Mouse (Mus musculus): ENCODE results near the gene Tsnaxip1. TPM values are rescaled to one million over a fixed set of nuclear protein-coding genes. Genes with fewer than 3 reads are reported as not detected.
"Not testable (repeated sequence)": the region's sequence is repeated elsewhere in the genome, so short reads cannot be mapped to it uniquely, and the experiment has no call there.

Tsnaxip1 gene
- polyA plus RNA-seq, 1 experiment: 0.25 TPM

GRCm38 (mm10) chr8:105819659-105820058, 7.9 kb upstream of the Tsnaxip1 start:
- H3K4me1 ChIP-seq (ENCODE audit: control insufficient read depth, insufficient read depth, low read length): peaks cover 18% of the 10 kb centered on the region
- TF ChIP-seq POLR2A (IDR thresholded peaks at IDR 0.05; ENCODE audit: borderline replicate concordance, insufficient read depth, low read length) (no peak), CTCF (IDR thresholded peaks at IDR 0.05; ENCODE audit: borderline replicate concordance, insufficient read depth, low read depth, low read length) (no peak)

GRCm38 (mm10) chr8:105820925-105821324, 6.6 kb upstream of the Tsnaxip1 start:
- TF ChIP-seq CTCF (IDR thresholded peaks at IDR 0.05; ENCODE audit: borderline replicate concordance, insufficient read depth, low read depth, low read length) (no peak), POLR2A (IDR thresholded peaks at IDR 0.05; ENCODE audit: borderline replicate concordance, insufficient read depth, low read length) (no peak)
- WGBS: 32% methylated on average over 1 of the region's 1 CpGs
- DNase-seq: no peak
- Histone ChIP-seq H3K4me3 (replicated peaks; ENCODE audit: insufficient read depth, low read depth, low read length) (no peak overlapping the region), H3K27me3 (ENCODE audit: control insufficient read depth, insufficient read depth, low read length) (no peaks in the 10 kb centered on the region), H3K27ac (ENCODE audit: insufficient read depth, low read length) (no peak overlapping the region), H3K4me1 (ENCODE audit: control insufficient read depth, insufficient read depth, low read length) (peaks cover 24% of the 10 kb centered on the region)

More at GRCm38 (mm10) chr8:105819659-105820058, 7.9 kb upstream of the Tsnaxip1 start:
- Histone ChIP-seq H3K4me3 (replicated peaks; ENCODE audit: insufficient read depth, low read depth, low read length) (no peak overlapping the region), H3K27me3 (ENCODE audit: control insufficient read depth, insufficient read depth, low read length) (no peaks in the 10 kb centered on the region), H3K27ac (ENCODE audit: insufficient read depth, low read length) (no peak overlapping the region)
- 77% methylated on average over 3 of the region's 3 CpGs for WGBS
- no peak for DNase-seq

GRCm38 (mm10) chr8:105825506-105825905, 2.0 kb upstream of the Tsnaxip1 start:
- Histone ChIP-seq H3K4me3 (replicated peaks; ENCODE audit: insufficient read depth, low read depth, low read length) (peak overlapping the region; percentile 7), H3K27me3 (ENCODE audit: control insufficient read depth, insufficient read depth, low read length) (no peaks in the 10 kb centered on the region), H3K4me1 (ENCODE audit: control insufficient read depth, insufficient read depth, low read length) (peaks cover 18% of the 10 kb centered on the region), H3K27ac (ENCODE audit: insufficient read depth, low read length) (no peak overlapping the region)
- no peak for DNase-seq
- 84% methylated on average over 4 of the region's 4 CpGs for WGBS
- TF ChIP-seq CTCF (IDR thresholded peaks at IDR 0.05; ENCODE audit: borderline replicate concordance, insufficient read depth, low read depth, low read length) (no peak), POLR2A (IDR thresholded peaks at IDR 0.05; ENCODE audit: borderline replicate concordance, insufficient read depth, low read length) (no peak)

GRCm38 (mm10) chr8:105826379-105826778, 1.2 kb upstream of the Tsnaxip1 start:
- peaks cover 9% of the 10 kb centered on the region; the same call in 1 of the 2 replicates for H3K4me1 ChIP-seq (ENCODE audit: control insufficient read depth, insufficient read depth, low read length)
- H3K27me3 ChIP-seq (ENCODE audit: control insufficient read depth, insufficient read depth, low read length): no peaks in the 10 kb centered on the region
- no peak for DNase-seq
- TF ChIP-seq CTCF (IDR thresholded peaks at IDR 0.05; ENCODE audit: borderline replicate concordance, insufficient read depth, low read depth, low read length): no peak
- TF ChIP-seq POLR2A (IDR thresholded peaks at IDR 0.05; ENCODE audit: borderline replicate concordance, insufficient read depth, low read length): no peak
- WGBS: 2% methylated on average over 4 of the region's 4 CpGs
- 0 out of 2 replicates have a peak overlapping the region, but pooled peaks have one; percentile 23 for H3K27ac ChIP-seq (ENCODE audit: insufficient read depth, low read length)
- peak overlapping the region; percentile 97 for H3K4me3 ChIP-seq (replicated peaks; ENCODE audit: insufficient read depth, low read depth, low read length)

GRCm38 (mm10) chr8:105833740-105834139, 6.2 kb downstream of the Tsnaxip1 start:
- not testable (repeated sequence) for H3K27me3 ChIP-seq (ENCODE audit: control insufficient read depth, insufficient read depth, low read length); H3K4me3 ChIP-seq (replicated peaks; ENCODE audit: insufficient read depth, low read depth, low read length); H3K27ac ChIP-seq (ENCODE audit: insufficient read depth, low read length); H3K4me1 ChIP-seq (ENCODE audit: control insufficient read depth, insufficient read depth, low read length); DNase-seq
- WGBS: 83% methylated on average over 2 of the region's 2 CpGs

GRCm38 (mm10) chr8:105835318-105835717, 7.8 kb downstream of the Tsnaxip1 start:
- TF ChIP-seq POLR2A (IDR thresholded peaks at IDR 0.05; ENCODE audit: borderline replicate concordance, insufficient read depth, low read length): no peak
- TF ChIP-seq CTCF (IDR thresholded peaks at IDR 0.05; ENCODE audit: borderline replicate concordance, insufficient read depth, low read depth, low read length): peak; percentile 52; the same call in 1 of the 2 replicates
- H3K27ac ChIP-seq (ENCODE audit: insufficient read depth, low read length): no peak overlapping the region
- no peak overlapping the region for H3K4me3 ChIP-seq (replicated peaks; ENCODE audit: insufficient read depth, low read depth, low read length)
- DNase-seq: peak; percentile 43 to 59
- peaks cover 4% of the 10 kb centered on the region for H3K4me1 ChIP-seq (ENCODE audit: control insufficient read depth, insufficient read depth, low read length)
- WGBS: 25% methylated on average over 11 of the region's 11 CpGs
- H3K27me3 ChIP-seq (ENCODE audit: control insufficient read depth, insufficient read depth, low read length): no peaks in the 10 kb centered on the region

- H3K27me3 ChIP-seq (ENCODE audit: control insufficient read depth, insufficient read depth, low read length): no peaks in the 10 kb centered on the region
- peaks cover 4% of the 10 kb centered on the region for H3K4me1 ChIP-seq (ENCODE audit: control insufficient read depth, insufficient read depth, low read length)
- H3K4me3 ChIP-seq (replicated peaks; ENCODE audit: insufficient read depth, low read depth, low read length): no peak overlapping the region
- no peak for TF ChIP-seq POLR2A (IDR thresholded peaks at IDR 0.05; ENCODE audit: borderline replicate concordance, insufficient read depth, low read length)
- peak in 1 of 2 experiments; percentile 38 for DNase-seq
- H3K27ac ChIP-seq (ENCODE audit: insufficient read depth, low read length): no peak overlapping the region
- 32% methylated on average over 6 of the region's 6 CpGs for WGBS
Measured at GRCm38 (mm10) chr8:105836991-105837390, 9.5 kb downstream of the Tsnaxip1 start.

- Histone ChIP-seq H3K27me3 (ENCODE audit: control insufficient read depth, insufficient read depth, low read length) (no peaks in the 10 kb centered on the region), H3K4me1 (ENCODE audit: control insufficient read depth, insufficient read depth, low read length) (peaks cover 4% of the 10 kb centered on the region), H3K4me3 (replicated peaks; ENCODE audit: insufficient read depth, low read depth, low read length) (no peak overlapping the region), H3K27ac (ENCODE audit: insufficient read depth, low read length) (no peak overlapping the region)
- WGBS: 87% methylated on average over 5 of the region's 5 CpGs
- TF ChIP-seq POLR2A (IDR thresholded peaks at IDR 0.05; ENCODE audit: borderline replicate concordance, insufficient read depth, low read length) (no peak), CTCF (IDR thresholded peaks at IDR 0.05; ENCODE audit: borderline replicate concordance, insufficient read depth, low read depth, low read length) (no peak)
- DNase-seq: no peak
Measured at GRCm38 (mm10) chr8:105839209-105839608, 11.7 kb downstream of the Tsnaxip1 start.

Measured in cerebellum, adult 2 months (tissue).